Comparison of ENCODE assay signal across 18 mouse cellular contexts in genomic region chr8:126543407-126543806, GRCm38 (mm10). TPM values are rescaled to one million over a fixed set of nuclear protein-coding genes. Genes with fewer than 3 reads are reported as not detected.
DNase-seq lines count a peak whose midpoint lies in the region; ATAC-seq and TF ChIP-seq lines count a peak whose summit lies in the region.
"Had no signal": no experiment of that assay in that cellular context is flagged by ENCODE, and none has a peak within 500 bp of the region (broad histone marks: within the 10 kb centered on the region; RNA-seq: fewer than 3 reads in every experiment).

No protein-coding gene starts in this region.

- H3K27me3 ChIP-seq in forebrain, postnatal 0 days (ENCODE audit: insufficient read depth, low read length) = no peaks in the 10 kb centered on the region
- H3K27me3 ChIP-seq in forebrain, embryonic 13.5 days = no peaks in the 10 kb centered on the region
- H3K27me3 ChIP-seq in hindbrain, postnatal 0 days (ENCODE audit: insufficient read depth, low read length) = no peaks in the 10 kb centered on the region
- H3K27me3 ChIP-seq in hindbrain, embryonic 16.5 days (replicated peaks; ENCODE audit: control insufficient read depth, insufficient read depth, low read length) = no peaks in the 10 kb centered on the region
- H3K27me3 ChIP-seq in lung, postnatal 0 days (replicated peaks; ENCODE audit: insufficient read depth, low read length) = no peaks in the 10 kb centered on the region
- H3K27me3 ChIP-seq: embryonic facial prominence, embryonic 12.5 days; forebrain, embryonic 12.5 days; lung, embryonic 15.5 days; neural tube, embryonic 12.5 days had no signal

- H3K4me3 ChIP-seq in forebrain, postnatal 0 days (ENCODE audit: low read depth, low read length) = no peak overlapping the region
- no peak overlapping the region for H3K4me3 ChIP-seq in forebrain, embryonic 13.5 days
- no peak overlapping the region for H3K4me3 ChIP-seq in hindbrain, postnatal 0 days (ENCODE audit: low read length)
- H3K4me3 ChIP-seq in hindbrain, embryonic 16.5 days (ENCODE audit: low read length) = no peak overlapping the region
- no peak overlapping the region for H3K4me3 ChIP-seq in lung, postnatal 0 days (ENCODE audit: low read depth, low read length)
- H3K4me3 ChIP-seq: embryonic facial prominence, embryonic 12.5 days; forebrain, embryonic 12.5 days; liver, embryonic 12.5 days; lung, embryonic 15.5 days; neural tube, embryonic 12.5 days had no signal

- H3K4me1 ChIP-seq in forebrain, postnatal 0 days (ENCODE audit: insufficient read depth) = peaks cover 15% of the 10 kb centered on the region
- peaks cover 20% of the 10 kb centered on the region for H3K4me1 ChIP-seq in forebrain, embryonic 13.5 days
- H3K4me1 ChIP-seq in hindbrain, postnatal 0 days (ENCODE audit: insufficient read depth, low read length) = peaks cover 17% of the 10 kb centered on the region
- peaks cover 15% of the 10 kb centered on the region for H3K4me1 ChIP-seq in hindbrain, embryonic 16.5 days (ENCODE audit: control insufficient read depth, insufficient read depth, low read depth, low read length)
- peaks cover 17% of the 10 kb centered on the region for H3K4me1 ChIP-seq in lung, postnatal 0 days (ENCODE audit: insufficient read depth, low read depth, low read length)

- H3K36me3 ChIP-seq in forebrain, postnatal 0 days (ENCODE audit: insufficient read depth) = no peaks in the 10 kb centered on the region
- no peaks in the 10 kb centered on the region for H3K36me3 ChIP-seq in forebrain, embryonic 13.5 days (ENCODE audit: poor library complexity, severe bottlenecking)
- H3K36me3 ChIP-seq in hindbrain, postnatal 0 days (ENCODE audit: insufficient read depth, low read length) = no peaks in the 10 kb centered on the region
- H3K36me3 ChIP-seq in hindbrain, embryonic 16.5 days (ENCODE audit: control insufficient read depth, insufficient read depth, low read length) = no peaks in the 10 kb centered on the region
- H3K36me3 ChIP-seq in lung, postnatal 0 days (ENCODE audit: insufficient read depth, low read length) = no peaks in the 10 kb centered on the region
- H3K36me3 ChIP-seq: embryonic facial prominence, embryonic 12.5 days; forebrain, embryonic 12.5 days; liver, embryonic 12.5 days; lung, embryonic 15.5 days; neural tube, embryonic 12.5 days had no signal

- no peak overlapping the region for H3K4me2 ChIP-seq in forebrain, postnatal 0 days (ENCODE audit: low read depth)
- H3K4me2 ChIP-seq in forebrain, embryonic 13.5 days = no peak overlapping the region
- H3K4me2 ChIP-seq in hindbrain, postnatal 0 days (ENCODE audit: low read depth, low read length) = no peak overlapping the region
- no peak overlapping the region for H3K4me2 ChIP-seq in hindbrain, embryonic 16.5 days (ENCODE audit: low read length)
- no peak overlapping the region for H3K4me2 ChIP-seq in lung, postnatal 0 days (replicated peaks; ENCODE audit: low read depth, low read length)
- H3K4me2 ChIP-seq: embryonic facial prominence, embryonic 12.5 days; forebrain, embryonic 12.5 days; liver, embryonic 12.5 days; lung, embryonic 15.5 days; neural tube, embryonic 12.5 days had no signal

- DNase-seq in forebrain, postnatal 0 days = peak; percentile 48
- DNase-seq in hindbrain, postnatal 0 days (ENCODE audit: low spot score) = peak; percentile 22
- peak; percentile 44 for DNase-seq in right cerebral cortex, postnatal 25 days
- DNase-seq in right cerebral cortex, postnatal 14 days = no peak
- peak; percentile 30 for DNase-seq in right cerebral cortex, postnatal 4 days
- DNase-seq in lung, postnatal 0 days (ENCODE audit: low spot score) = no peak
- DNase-seq: gastrocnemius, postnatal 14 days; kidney, adult 8-10 months; kidney, postnatal 36 days; thymus, adult 18-20 months had no signal

- ATAC-seq in forebrain, postnatal 0 days = no peak
- ATAC-seq in forebrain, embryonic 13.5 days = no peak
- no peak for ATAC-seq in hindbrain, postnatal 0 days
- no peak for ATAC-seq in hindbrain, embryonic 16.5 days
- no peak for ATAC-seq in lung, postnatal 0 days
- ATAC-seq: activated CD4-positive, CD25-positive, alpha-beta regulatory T cell, adult 4 months; liver, embryonic 12.5 days had no signal

- no peaks in the 10 kb centered on the region for H3K9me3 ChIP-seq in forebrain, postnatal 0 days (ENCODE audit: low read length)
- no peaks in the 10 kb centered on the region for H3K9me3 ChIP-seq in forebrain, embryonic 13.5 days (replicated peaks)
- H3K9me3 ChIP-seq in hindbrain, postnatal 0 days (ENCODE audit: low read length) = no peaks in the 10 kb centered on the region
- no peaks in the 10 kb centered on the region for H3K9me3 ChIP-seq in hindbrain, embryonic 16.5 days (ENCODE audit: control insufficient read depth, low read length)
- H3K9me3 ChIP-seq in lung, postnatal 0 days (ENCODE audit: low read length) = no peaks in the 10 kb centered on the region
- H3K9me3 ChIP-seq: embryonic facial prominence, embryonic 12.5 days; forebrain, embryonic 12.5 days; liver, embryonic 12.5 days; lung, embryonic 15.5 days; neural tube, embryonic 12.5 days had no signal

- WGBS in forebrain, postnatal 0 days = 72% methylated on average over 8 of the region's 8 CpGs
- WGBS in forebrain, embryonic 13.5 days = 84% methylated on average over 8 of the region's 8 CpGs
- WGBS in hindbrain, postnatal 0 days = 70% methylated on average over 8 of the region's 8 CpGs
- WGBS in hindbrain, embryonic 16.5 days = 79% methylated on average over 8 of the region's 8 CpGs
- WGBS in lung, postnatal 0 days = 78% methylated on average over 8 of the region's 8 CpGs

- no peak for TF ChIP-seq CTCF in forebrain, postnatal 0 days (IDR thresholded peaks at IDR 0.05; ENCODE audit: low read depth)
- TF ChIP-seq CTCF in hindbrain, postnatal 0 days (IDR thresholded peaks at IDR 0.05; ENCODE audit: low read depth) = no peak
- no peak for TF ChIP-seq CTCF in lung, postnatal 0 days (IDR thresholded peaks at IDR 0.05)

- H3K9ac ChIP-seq in forebrain, postnatal 0 days = no peak overlapping the region
- H3K9ac ChIP-seq in forebrain, embryonic 13.5 days = no peak overlapping the region
- H3K9ac ChIP-seq in hindbrain, postnatal 0 days (replicated peaks; ENCODE audit: low read length) = no peak overlapping the region
- no peak overlapping the region for H3K9ac ChIP-seq in hindbrain, embryonic 16.5 days (ENCODE audit: low read depth, low read length)
- H3K9ac ChIP-seq in lung, postnatal 0 days (replicated peaks; ENCODE audit: low read depth) = no peak overlapping the region
- H3K9ac ChIP-seq: embryonic facial prominence, embryonic 12.5 days; forebrain, embryonic 12.5 days; liver, embryonic 12.5 days; lung, embryonic 15.5 days; neural tube, embryonic 12.5 days had no signal

- H3K27ac ChIP-seq in forebrain, postnatal 0 days (ENCODE audit: low read depth, low read length) = no peak overlapping the region
- no peak overlapping the region for H3K27ac ChIP-seq in forebrain, embryonic 13.5 days
- H3K27ac ChIP-seq in hindbrain, postnatal 0 days = no peak overlapping the region
- no peak overlapping the region for H3K27ac ChIP-seq in hindbrain, embryonic 16.5 days (ENCODE audit: low read depth, low read length)
- no peak overlapping the region for H3K27ac ChIP-seq in lung, postnatal 0 days (ENCODE audit: low read length)
- H3K27ac ChIP-seq: embryonic facial prominence, embryonic 12.5 days; forebrain, embryonic 12.5 days; liver, embryonic 12.5 days; lung, embryonic 15.5 days; neural tube, embryonic 12.5 days had no signal

- TF ChIP-seq EP300 in lung, postnatal 0 days (IDR thresholded peaks at IDR 0.05) = no peak

RNA-seq across cellular contexts. Expression of gene Irf2bp2, which starts 50.4 kb away (rescaled TPM):
- total RNA-seq in forebrain, postnatal 0 days (2014; rRNA removed) = 62.3 and 88.6 TPM in 2 replicates
- polyA plus RNA-seq in forebrain, postnatal 0 days (2015; fragmentation: Nextera tagmentation; extraction: Ambion mirVana) = 6.8 and 8.4 TPM in 2 replicates
- 8.1 and 8.3 TPM in 2 replicates for polyA plus RNA-seq in forebrain, embryonic 13.5 days (2015; fragmentation: Nextera tagmentation; extraction: Ambion mirVana)
- total RNA-seq in hindbrain, postnatal 0 days (2014; rRNA removed) = 91.5 and 99.1 TPM in 2 replicates
- 10.2 and 11.4 TPM in 2 replicates for polyA plus RNA-seq in hindbrain, postnatal 0 days (2015; fragmentation: Nextera tagmentation; extraction: Ambion mirVana)
- 8.0 and 8.2 TPM in 2 replicates for polyA plus RNA-seq in hindbrain, embryonic 16.5 days (2015; fragmentation: Nextera tagmentation; extraction: Ambion mirVana)
- polyA plus RNA-seq in lung, postnatal 0 days (2015; fragmentation: Nextera tagmentation; extraction: Ambion mirVana) = 19.5 and 24.1 TPM in 2 replicates

Comparison
In these comparisons a context has a peak if more than half of its experiments do, and no peak if none do; other contexts are left out.
1. DNase-seq: peak in forebrain, postnatal 0 days (single experiment), hindbrain, postnatal 0 days (single experiment), right cerebral cortex, postnatal 25 days (single experiment) and right cerebral cortex, postnatal 4 days (single experiment); none in right cerebral cortex, postnatal 14 days (single experiment) and lung, postnatal 0 days (single experiment).